9 mouse cellular contexts compared by ENCODE assay signal in genomic region chr6:136548796-136549195, GRCm38 (mm10). TPM values are rescaled to one million over a fixed set of nuclear protein-coding genes. Genes with fewer than 3 reads are reported as not detected.
DNase-seq lines count a peak whose midpoint lies in the region; ATAC-seq and TF ChIP-seq lines count a peak whose summit lies in the region.
"Had no signal": no experiment of that assay in that cellular context is flagged by ENCODE, and none has a peak within 500 bp of the region (broad histone marks: within the 10 kb centered on the region; RNA-seq: fewer than 3 reads in every experiment).

No protein-coding gene starts in this region.

- 50% methylated on average over 6 of the region's 6 CpGs for WGBS in cerebellum, adult 2 months
- WGBS in liver, embryonic 14.5 days (ENCODE audit: insufficient replicate concordance) = 80% methylated on average over 6 of the region's 6 CpGs
- 89% methylated on average over 6 of the region's 6 CpGs for WGBS in liver, embryonic 12.5 days (ENCODE audit: insufficient replicate concordance)
- WGBS in hindbrain, embryonic 16.5 days = 64% methylated on average over 6 of the region's 6 CpGs
- WGBS in small intestine, adult 2 months = 33% methylated on average over 6 of the region's 6 CpGs

- H3K27me3 ChIP-seq in cerebellum, adult 2 months (ENCODE audit: control insufficient read depth, insufficient read depth, low read length) = no peaks in the 10 kb centered on the region
- H3K27me3 ChIP-seq in liver, embryonic 14.5 days (ENCODE audit: control insufficient read depth, insufficient read depth, low read length) = no peaks in the 10 kb centered on the region
- H3K27me3 ChIP-seq in liver, embryonic 12.5 days (replicated peaks) = no peaks in the 10 kb centered on the region
- H3K27me3 ChIP-seq in hindbrain, embryonic 16.5 days (replicated peaks; ENCODE audit: control insufficient read depth, insufficient read depth, low read length) = no peaks in the 10 kb centered on the region
- no peaks in the 10 kb centered on the region for H3K27me3 ChIP-seq in small intestine, adult 2 months (ENCODE audit: control insufficient read depth, insufficient read depth, low read length)
- H3K27me3 ChIP-seq: embryonic facial prominence, embryonic 13.5 days had no signal

- no peak overlapping the region for H3K4me3 ChIP-seq in cerebellum, adult 2 months (replicated peaks; ENCODE audit: insufficient read depth, low read depth, low read length)
- H3K4me3 ChIP-seq in liver, embryonic 14.5 days (ENCODE audit: insufficient read depth in 1 of 2, low read depth in 2 of 2, low read length in 2 of 2) = no peak overlapping the region
- no peak overlapping the region for H3K4me3 ChIP-seq in liver, embryonic 12.5 days
- H3K4me3 ChIP-seq in hindbrain, embryonic 16.5 days (ENCODE audit: low read length) = no peak overlapping the region
- H3K4me3 ChIP-seq in small intestine, adult 2 months (ENCODE audit: low read depth, low read length) = no peak overlapping the region
- H3K4me3 ChIP-seq: embryonic facial prominence, embryonic 13.5 days had no signal

- no peaks in the 10 kb centered on the region for H3K36me3 ChIP-seq in liver, embryonic 14.5 days (replicated peaks; ENCODE audit: control insufficient read depth, insufficient read depth, low read depth)
- no peaks in the 10 kb centered on the region for H3K36me3 ChIP-seq in liver, embryonic 12.5 days
- no peaks in the 10 kb centered on the region for H3K36me3 ChIP-seq in hindbrain, embryonic 16.5 days (ENCODE audit: control insufficient read depth, insufficient read depth, low read length)
- H3K36me3 ChIP-seq in small intestine, adult 2 months (ENCODE audit: control insufficient read depth, insufficient read depth, low read length) = no peaks in the 10 kb centered on the region
- H3K36me3 ChIP-seq: embryonic facial prominence, embryonic 13.5 days had no signal

- ATAC-seq in liver, embryonic 14.5 days (ENCODE audit: insufficient read depth) = peak; percentile 31; the same call in 1 of the 2 replicates
- ATAC-seq in liver, embryonic 12.5 days = no peak
- ATAC-seq in hindbrain, embryonic 16.5 days = 0 out of 2 replicates have a peak, but pooled peaks have one; percentile 52
- no peak for ATAC-seq in erythroblast, adult 5-6 weeks (replicated peaks; ENCODE audit: low FRiP score, poor library complexity, severe bottlenecking)

- DNase-seq in cerebellum, adult 2 months = no peak
- DNase-seq in cerebellum, postnatal 4 days (ENCODE audit: low spot score in 2 of 2) = no peak
- DNase-seq in liver, embryonic 14.5 days (ENCODE audit: low read depth in 3 of 3, low spot score in 3 of 3) = no peak
- no peak for DNase-seq in retina, embryonic 14.5 days (ENCODE audit: low spot score)

- peaks cover 17% of the 10 kb centered on the region for H3K4me1 ChIP-seq in cerebellum, adult 2 months (ENCODE audit: control insufficient read depth, insufficient read depth, low read length)
- peaks cover 23 to 24% of the 10 kb centered on the region in 2 experiments for H3K4me1 ChIP-seq in liver, embryonic 14.5 days (replicated peaks; ENCODE audit: control insufficient read depth in 2 of 2, insufficient read depth in 2 of 2, low read length in 1 of 2)
- H3K4me1 ChIP-seq in liver, embryonic 12.5 days = peaks cover 50% of the 10 kb centered on the region
- H3K4me1 ChIP-seq in hindbrain, embryonic 16.5 days (ENCODE audit: control insufficient read depth, insufficient read depth, low read depth, low read length) = peaks cover 13% of the 10 kb centered on the region
- peaks cover 13% of the 10 kb centered on the region for H3K4me1 ChIP-seq in small intestine, adult 2 months (ENCODE audit: control insufficient read depth, insufficient read depth, insufficient read length, low read length)

- no peak for TF ChIP-seq CTCF in cerebellum, adult 2 months (IDR thresholded peaks at IDR 0.05; ENCODE audit: borderline replicate concordance, insufficient read depth, low read depth, low read length)
- TF ChIP-seq CTCF in liver, embryonic 14.5 days (IDR thresholded peaks at IDR 0.05; ENCODE audit: low read depth) = no peak
- TF ChIP-seq CTCF in small intestine, adult 2 months (IDR thresholded peaks at IDR 0.05; ENCODE audit: extremely low read depth, insufficient read length, insufficient replicate concordance, low read depth, low read length) = no peak

- no peak overlapping the region for H3K9ac ChIP-seq in liver, embryonic 14.5 days (replicated peaks)
- H3K9ac ChIP-seq in liver, embryonic 12.5 days = no peak overlapping the region
- H3K9ac ChIP-seq in hindbrain, embryonic 16.5 days (ENCODE audit: low read depth, low read length) = no peak overlapping the region
- H3K9ac ChIP-seq: embryonic facial prominence, embryonic 13.5 days had no signal

- no peak for TF ChIP-seq POLR2A in cerebellum, adult 2 months (IDR thresholded peaks at IDR 0.05; ENCODE audit: borderline replicate concordance, insufficient read depth, low read length)
- TF ChIP-seq POLR2A in small intestine, adult 2 months (IDR thresholded peaks at IDR 0.05; ENCODE audit: low read depth, low read length) = no peak

- H3K9me3 ChIP-seq in liver, embryonic 14.5 days (ENCODE audit: control insufficient read depth, low read length) = no peaks in the 10 kb centered on the region
- H3K9me3 ChIP-seq in liver, embryonic 12.5 days (replicated peaks) = no peaks in the 10 kb centered on the region
- H3K9me3 ChIP-seq in hindbrain, embryonic 16.5 days (ENCODE audit: control insufficient read depth, low read length) = no peaks in the 10 kb centered on the region
- H3K9me3 ChIP-seq: embryonic facial prominence, embryonic 13.5 days had no signal

- H3K27ac ChIP-seq in cerebellum, adult 2 months (ENCODE audit: insufficient read depth, low read length) = 0 out of 2 replicates have a peak overlapping the region, but pooled peaks have one; percentile 43
- H3K27ac ChIP-seq in liver, embryonic 14.5 days = no peak overlapping the region
- H3K27ac ChIP-seq in liver, embryonic 12.5 days = no peak overlapping the region
- peak overlapping the region; percentile 83 for H3K27ac ChIP-seq in hindbrain, embryonic 16.5 days (ENCODE audit: low read depth, low read length)
- H3K27ac ChIP-seq in small intestine, adult 2 months (ENCODE audit: insufficient read depth, low read depth, low read length) = peak overlapping the region; percentile 49

- no peak for TF ChIP-seq EP300 in liver, embryonic 14.5 days (IDR thresholded peaks at IDR 0.05; ENCODE audit: low read depth)

- no peak overlapping the region for H3K4me2 ChIP-seq in liver, embryonic 14.5 days (ENCODE audit: low read depth)
- no peak overlapping the region for H3K4me2 ChIP-seq in liver, embryonic 12.5 days
- no peak overlapping the region for H3K4me2 ChIP-seq in hindbrain, embryonic 16.5 days (ENCODE audit: low read length)
- H3K4me2 ChIP-seq: embryonic facial prominence, embryonic 13.5 days had no signal

RNA-seq across cellular contexts. Expression of gene Atf7ip, which starts 42.8 kb away (rescaled TPM):
- 70.5 and 83.0 TPM in 2 replicates for polyA plus RNA-seq in cerebellum, adult 2 months (2012; rRNA removed)
- 5.8 and 7.2 TPM in 2 replicates for polyA plus RNA-seq in liver, embryonic 14.5 days (2012; rRNA removed)
- 14.2 TPM in 2 replicates for polyA plus RNA-seq in liver, embryonic 14.5 days (2014; fragmentation: Nextera tagmentation; extraction: Ambion mirVana)
- 23.2 and 24.8 TPM in 2 replicates for polyA plus RNA-seq in liver, embryonic 12.5 days (2016; fragmentation: Nextera tagmentation; extraction: Ambion mirVana)
- polyA plus RNA-seq in hindbrain, embryonic 16.5 days (2015; fragmentation: Nextera tagmentation; extraction: Ambion mirVana) = 30.4 and 33.9 TPM in 2 replicates
- 9.4 and 19.0 TPM in 2 replicates for polyA plus RNA-seq in small intestine, adult 2 months (2012; rRNA removed)
- 153 and 185 TPM in 2 replicates for total RNA-seq in erythroblast, adult 5-6 weeks (2015; ENCODE audit: low replicate concordance)
- total RNA-seq in erythroblast, adult 5-6 weeks (2017; ENCODE audit: low replicate concordance) = 205 and 233 TPM in 2 replicates

Comparison
In these comparisons a context has a peak if more than half of its experiments do, and no peak if none do; other contexts are left out.
1. ATAC-seq: peak in liver, embryonic 14.5 days (single experiment) and hindbrain, embryonic 16.5 days (single experiment); none in liver, embryonic 12.5 days (single experiment) and erythroblast, adult 5-6 weeks (single experiment).
2. H3K27ac ChIP-seq: peak in cerebellum, adult 2 months (single experiment), hindbrain, embryonic 16.5 days (single experiment) and small intestine, adult 2 months (single experiment); none in liver, embryonic 14.5 days (single experiment) and liver, embryonic 12.5 days (single experiment).